Mouse (Mus musculus) embryonic facial prominence, embryonic 11.5 days (tissue): ENCODE measurements at regions not wholly inside any gene's neighbourhood (a gene's known extent, or its start where the extent isn't known, plus 50 kb on each side); places are given as distances from the start of the nearest gene placed in this dataset.

Experiments
- ATAC-seq: fragments of 200-750 bp; cut with Nextera tagmentation; replicated peaks from 2 replicates; pipeline ENCODE4 v1.8.0; 2017; ENCODE audit warnings: low read depth; ENCODE audit not compliant: insufficient number of reproducible peaks, low FRiP score, low TSS enrichment
- DNase-seq: peaks from one replicate; pipeline ENCODE4 v3.0.0-alpha.2; 2015; ENCODE audit warnings: low spot score
- H3K27ac ChIP-seq: fragments of 300-500 bp; sonication (generic); replicated peaks from 2 replicates; pipeline ENCODE4 v1.5.1; 2014; ENCODE audit warnings: mild to moderate bottlenecking, low read depth, low read length, control low read depth
- H3K27me3 ChIP-seq: fragments of 300-500 bp; sonication (generic); 2 replicates; pipeline ENCODE4 v1.6.1; 2014; ENCODE audit warnings: mild to moderate bottlenecking, low read length, moderate library complexity, mixed read lengths; ENCODE audit not compliant: control insufficient read depth, insufficient read depth
- H3K36me3 ChIP-seq: fragments of 300-500 bp; sonication (generic); replicated peaks from 2 replicates; pipeline ENCODE4 v1.6.1; 2014; ENCODE audit warnings: low read depth, mild to moderate bottlenecking, low read length, moderate library complexity, mixed read lengths; ENCODE audit not compliant: control insufficient read depth, insufficient read depth
- H3K4me1 ChIP-seq: fragments of 300-500 bp; sonication (generic); 2 replicates; pipeline ENCODE4 v1.6.1; 2014; ENCODE audit warnings: low read length, mixed read lengths; ENCODE audit not compliant: control insufficient read depth, insufficient read depth
- H3K4me2 ChIP-seq: fragments of 300-500 bp; sonication (generic); 2 replicates; pipeline ENCODE4 v1.6.1; 2014; ENCODE audit warnings: low read depth, mild to moderate bottlenecking, control low read depth, low read length, moderate library complexity
- H3K4me3 ChIP-seq: fragments of 300-500 bp; sonication (generic); 2 replicates; pipeline ENCODE4 v1.5.1; 2014; ENCODE audit warnings: low read depth, low read length, control low read depth
- H3K9ac ChIP-seq: fragments of 300-500 bp; sonication (generic); replicated peaks from 2 replicates; pipeline ENCODE4 v1.6.1; 2014; ENCODE audit warnings: mild to moderate bottlenecking, control low read depth, low read length
- H3K9me3 ChIP-seq: fragments of 300-500 bp; sonication (generic); replicated peaks from 2 replicates; pipeline ENCODE4 v1.6.1; 2016; ENCODE audit warnings: mild to moderate bottlenecking, low read length, inconsistent platforms, mixed read lengths; ENCODE audit not compliant: control insufficient read depth
- WGBS: fragments of 180-500 bp; shearing (Covaris S2); extraction: QIAGEN DNeasy Blood & Tissue Kit; methylation state at CpG from one replicate; pipeline ENCODE4 v1.1.7; 2014; 5-methylcytosine and 5-hydroxymethylcytosine counted together

GRCm38 (mm10) chr13:60445164-60445563 is 156.6 kb upstream of the Dapk1 start:
- no peak for ATAC-seq
- Histone ChIP-seq H3K9ac (no peak overlapping the region), H3K9me3 (no peaks in the 10 kb centered on the region), H3K27me3 (no peaks in the 10 kb centered on the region), H3K36me3 (no peaks in the 10 kb centered on the region), H3K27ac (no peak overlapping the region), H3K4me2 (no peak overlapping the region), H3K4me1 (no peaks in the 10 kb centered on the region), H3K4me3 (no peak overlapping the region)
- WGBS = 77% methylated on average over 5 of the region's 5 CpGs
- DNase-seq = no peak

- H3K27ac ChIP-seq = no peak overlapping the region
- H3K9ac ChIP-seq = no peak overlapping the region
- ATAC-seq = no peak
- H3K36me3 ChIP-seq = no peaks in the 10 kb centered on the region
- H3K4me3 ChIP-seq = no peak overlapping the region
- H3K9me3 ChIP-seq = no peaks in the 10 kb centered on the region
- H3K4me2 ChIP-seq = no peak overlapping the region
- no peak for DNase-seq
- 62% methylated on average over 5 of the region's 5 CpGs for WGBS
- H3K27me3 ChIP-seq = no peaks in the 10 kb centered on the region
- no peaks in the 10 kb centered on the region for H3K4me1 ChIP-seq
Observed at GRCm38 (mm10) chr13:60446926-60447325, 154.8 kb upstream of the Dapk1 start.

- DNase-seq (no peak), ATAC-seq (no peak)
- no peaks in the 10 kb centered on the region for H3K27me3 ChIP-seq
- H3K36me3 ChIP-seq = no peaks in the 10 kb centered on the region
- H3K27ac ChIP-seq = no peak overlapping the region
- 74% methylated on average over 10 of the region's 10 CpGs for WGBS
- H3K9ac ChIP-seq = no peak overlapping the region
- H3K9me3 ChIP-seq = no peaks in the 10 kb centered on the region
- H3K4me2 ChIP-seq = no peak overlapping the region
- H3K4me1 ChIP-seq = no peaks in the 10 kb centered on the region
- no peak overlapping the region for H3K4me3 ChIP-seq
Observed at GRCm38 (mm10) chr13:60450721-60451506, 150.8 kb upstream of the Dapk1 start.

GRCm38 (mm10) chr13:60453821-60454483 is 147.8 kb upstream of the Dapk1 start:
- no peak for DNase-seq
- WGBS = 90% methylated on average over 9 of the region's 9 CpGs

GRCm38 (mm10) chr13:60455033-60455619 is 146.6 kb upstream of the Dapk1 start:
- WGBS = 22% methylated on average over 15 of the region's 15 CpGs
- H3K9ac ChIP-seq = 0 out of 2 replicates have a peak overlapping the region, but pooled peaks have one; percentile 23
- H3K9me3 ChIP-seq = no peaks in the 10 kb centered on the region
- H3K36me3 ChIP-seq = no peaks in the 10 kb centered on the region
- H3K27ac ChIP-seq = peak overlapping the region; percentile 60
- ATAC-seq = no peak
- no peaks in the 10 kb centered on the region for H3K27me3 ChIP-seq
- peak; percentile 73 for DNase-seq
- H3K4me1 ChIP-seq = no peaks in the 10 kb centered on the region
- H3K4me3 ChIP-seq = no peak overlapping the region
- H3K4me2 ChIP-seq = no peak overlapping the region

More at GRCm38 (mm10) chr13:60453821-60454483, 147.8 kb upstream of the Dapk1 start:
- H3K36me3 ChIP-seq = no peaks in the 10 kb centered on the region
- ATAC-seq = no peak
- H3K27ac ChIP-seq = no peak overlapping the region
- H3K9ac ChIP-seq = no peak overlapping the region
- H3K4me2 ChIP-seq = no peak overlapping the region
- H3K9me3 ChIP-seq = no peaks in the 10 kb centered on the region
- no peak overlapping the region for H3K4me3 ChIP-seq
- H3K4me1 ChIP-seq = no peaks in the 10 kb centered on the region
- no peaks in the 10 kb centered on the region for H3K27me3 ChIP-seq

- H3K27me3 ChIP-seq = no peaks in the 10 kb centered on the region
- H3K4me3 ChIP-seq = no peak overlapping the region
- H3K9me3 ChIP-seq = no peaks in the 10 kb centered on the region
- H3K36me3 ChIP-seq = no peaks in the 10 kb centered on the region
- DNase-seq = peak; percentile 68
- no peak for ATAC-seq
- H3K4me2 ChIP-seq = no peak overlapping the region
- H3K27ac ChIP-seq = peak overlapping the region; percentile 3; the same call in 1 of the 2 replicates
- 54% methylated on average over 10 of the region's 10 CpGs for WGBS
- H3K4me1 ChIP-seq = no peaks in the 10 kb centered on the region
- H3K9ac ChIP-seq = no peak overlapping the region
Observed at GRCm38 (mm10) chr13:60455863-60456551, 145.7 kb upstream of the Dapk1 start.

- Histone ChIP-seq H3K4me2 (no peak overlapping the region), H3K4me3 (no peak overlapping the region), H3K4me1 (no peaks in the 10 kb centered on the region), H3K27ac (no peak overlapping the region), H3K9ac (no peak overlapping the region), H3K27me3 (no peaks in the 10 kb centered on the region), H3K36me3 (no peaks in the 10 kb centered on the region), H3K9me3 (no peaks in the 10 kb centered on the region)
- DNase-seq (no peak), ATAC-seq (no peak)
- 93% methylated on average over 10 of the region's 10 CpGs for WGBS
Observed at GRCm38 (mm10) chr13:60457277-60457676, 144.5 kb upstream of the Dapk1 start.
